Comparison of ENCODE assay signal across 16 mouse cellular contexts in genomic region chr5:102947061-102947711, GRCm38 (mm10).
DNase-seq lines count a peak whose midpoint lies in the region; ATAC-seq and TF ChIP-seq lines count a peak whose summit lies in the region.
"Had no signal": no experiment of that assay in that cellular context is flagged by ENCODE, and none has a peak within 500 bp of the region (broad histone marks: within the 10 kb centered on the region; RNA-seq: fewer than 3 reads in every experiment).

No protein-coding gene starts in this region.

- ATAC-seq in forebrain, embryonic 16.5 days, result no peak
- ATAC-seq in forebrain, embryonic 14.5 days, result no peak
- peak; percentile 87; the same call in 1 of the 2 replicates for ATAC-seq in lung, embryonic 14.5 days (ENCODE audit: insufficient read depth)
- no peak for ATAC-seq in embryonic facial prominence, embryonic 11.5 days (replicated peaks; ENCODE audit: insufficient number of reproducible peaks, low FRiP score, low TSS enrichment, low read depth)
- ATAC-seq: liver, postnatal 0 days; midbrain, embryonic 13.5 days had no signal

- peak overlapping the region; percentile 33; the same call in 1 of the 2 replicates for H3K27ac ChIP-seq in forebrain, embryonic 16.5 days (ENCODE audit: low read length)
- no peak overlapping the region for H3K27ac ChIP-seq in forebrain, embryonic 14.5 days (ENCODE audit: low read depth, low read length)
- no peak overlapping the region for H3K27ac ChIP-seq in lung, embryonic 14.5 days (ENCODE audit: low read depth)
- H3K27ac ChIP-seq in embryonic facial prominence, embryonic 11.5 days (replicated peaks; ENCODE audit: low read depth, low read length), result no peak overlapping the region
- H3K27ac ChIP-seq: forebrain, embryonic 12.5 days; hindbrain, embryonic 15.5 days; limb, embryonic 12.5 days; midbrain, embryonic 13.5 days had no signal

- DNase-seq in forebrain, embryonic 14.5 days (ENCODE audit: low spot score), result no peak
- peak; percentile 70 for DNase-seq in lung, embryonic 14.5 days
- DNase-seq in lung, adult 18-20 months, result no peak
- DNase-seq in embryonic facial prominence, embryonic 11.5 days (ENCODE audit: low spot score), result peak; percentile 37
- peak; percentile 36 to 41 for DNase-seq in heart, postnatal 10 days
- no peak for DNase-seq in urinary bladder, postnatal 4 days (ENCODE audit: low spot score in 2 of 2)
- DNase-seq in gastrocnemius, postnatal 14 days, result no peak
- DNase-seq: cerebellum, adult 11-12 months; kidney, adult 9 months; liver, postnatal 0 days had no signal

- peaks cover 3% of the 10 kb centered on the region; the same call in 1 of the 2 replicates for H3K4me1 ChIP-seq in forebrain, embryonic 16.5 days (replicated peaks; ENCODE audit: control insufficient read depth, insufficient read depth, low read length)
- no peaks in the 10 kb centered on the region for H3K4me1 ChIP-seq in forebrain, embryonic 14.5 days (ENCODE audit: control insufficient read depth, insufficient read depth, low read length)
- no peaks in the 10 kb centered on the region for H3K4me1 ChIP-seq in lung, embryonic 14.5 days (ENCODE audit: insufficient read depth)
- H3K4me1 ChIP-seq in embryonic facial prominence, embryonic 11.5 days (ENCODE audit: control insufficient read depth, insufficient read depth, low read length), result no peaks in the 10 kb centered on the region
- H3K4me1 ChIP-seq: forebrain, embryonic 12.5 days; hindbrain, embryonic 15.5 days; midbrain, embryonic 13.5 days had no signal

- TF ChIP-seq CTCF in lung, embryonic 14.5 days (IDR thresholded peaks at IDR 0.05; ENCODE audit: low read depth), result no peak

- H3K36me3 ChIP-seq in forebrain, embryonic 16.5 days (ENCODE audit: control insufficient read depth, insufficient read depth), result no peaks in the 10 kb centered on the region
- H3K36me3 ChIP-seq in forebrain, embryonic 14.5 days (ENCODE audit: control insufficient read depth, insufficient read depth, low read length), result no peaks in the 10 kb centered on the region
- H3K36me3 ChIP-seq in lung, embryonic 14.5 days (ENCODE audit: insufficient read depth), result no peaks in the 10 kb centered on the region
- H3K36me3 ChIP-seq in embryonic facial prominence, embryonic 11.5 days (replicated peaks; ENCODE audit: control insufficient read depth, insufficient read depth, low read depth, low read length), result no peaks in the 10 kb centered on the region
- H3K36me3 ChIP-seq: G1E; hindbrain, embryonic 15.5 days; limb, embryonic 12.5 days had no signal

- no peak overlapping the region for H3K4me3 ChIP-seq in forebrain, embryonic 16.5 days (replicated peaks; ENCODE audit: low read length)
- H3K4me3 ChIP-seq in forebrain, embryonic 14.5 days (ENCODE audit: low read depth, low read length), result no peak overlapping the region
- no peak overlapping the region for H3K4me3 ChIP-seq in lung, embryonic 14.5 days (ENCODE audit: low read depth, low read length)
- H3K4me3 ChIP-seq in embryonic facial prominence, embryonic 11.5 days (ENCODE audit: low read depth, low read length), result no peak overlapping the region
- H3K4me3 ChIP-seq: forebrain, embryonic 12.5 days; hindbrain, embryonic 15.5 days; limb, embryonic 12.5 days; midbrain, embryonic 13.5 days had no signal

- H3K4me2 ChIP-seq in forebrain, embryonic 16.5 days (ENCODE audit: low read length), result no peak overlapping the region
- H3K4me2 ChIP-seq in forebrain, embryonic 14.5 days (ENCODE audit: low read length), result no peak overlapping the region
- no peak overlapping the region for H3K4me2 ChIP-seq in lung, embryonic 14.5 days
- no peak overlapping the region for H3K4me2 ChIP-seq in embryonic facial prominence, embryonic 11.5 days (ENCODE audit: low read depth, low read length)
- H3K4me2 ChIP-seq: forebrain, embryonic 12.5 days; hindbrain, embryonic 15.5 days; limb, embryonic 12.5 days; midbrain, embryonic 13.5 days had no signal

- no peaks in the 10 kb centered on the region for H3K9me3 ChIP-seq in forebrain, embryonic 16.5 days (ENCODE audit: control insufficient read depth, low read length)
- H3K9me3 ChIP-seq in forebrain, embryonic 14.5 days (replicated peaks; ENCODE audit: control insufficient read depth, low read length), result no peaks in the 10 kb centered on the region
- H3K9me3 ChIP-seq in lung, embryonic 14.5 days (ENCODE audit: low read depth, low read length), result no peaks in the 10 kb centered on the region; the same call in 1 of the 2 replicates
- no peaks in the 10 kb centered on the region for H3K9me3 ChIP-seq in embryonic facial prominence, embryonic 11.5 days (replicated peaks; ENCODE audit: control insufficient read depth, low read length)
- H3K9me3 ChIP-seq: forebrain, embryonic 12.5 days; hindbrain, embryonic 15.5 days; limb, embryonic 12.5 days; midbrain, embryonic 13.5 days had no signal

- intact Hi-C loops in heart, postnatal 10 days (cut with DNase I), result no loop called here
- intact Hi-C loops in gastrocnemius, postnatal 14 days (cut with DNase I; ENCODE audit: low total_unique reads), result no loop called here

- no peak overlapping the region for H3K9ac ChIP-seq in forebrain, embryonic 16.5 days (replicated peaks; ENCODE audit: low read depth, low read length)
- no peak overlapping the region for H3K9ac ChIP-seq in forebrain, embryonic 14.5 days (ENCODE audit: low read length)
- H3K9ac ChIP-seq in lung, embryonic 14.5 days, result no peak overlapping the region
- H3K9ac ChIP-seq in embryonic facial prominence, embryonic 11.5 days (replicated peaks; ENCODE audit: low read length), result no peak overlapping the region
- H3K9ac ChIP-seq: forebrain, embryonic 12.5 days; hindbrain, embryonic 15.5 days; limb, embryonic 12.5 days; liver, postnatal 0 days; midbrain, embryonic 13.5 days had no signal

- no peaks in the 10 kb centered on the region for H3K27me3 ChIP-seq in forebrain, embryonic 16.5 days (replicated peaks; ENCODE audit: control insufficient read depth, insufficient read depth, low read length)
- no peaks in the 10 kb centered on the region for H3K27me3 ChIP-seq in forebrain, embryonic 14.5 days (replicated peaks; ENCODE audit: control insufficient read depth, insufficient read depth, low read length)
- H3K27me3 ChIP-seq in lung, embryonic 14.5 days (ENCODE audit: insufficient read depth, low read length), result no peaks in the 10 kb centered on the region
- H3K27me3 ChIP-seq in embryonic facial prominence, embryonic 11.5 days (ENCODE audit: control insufficient read depth, insufficient read depth, low read length), result no peaks in the 10 kb centered on the region
- H3K27me3 ChIP-seq: forebrain, embryonic 12.5 days; hindbrain, embryonic 15.5 days; limb, embryonic 12.5 days; midbrain, embryonic 13.5 days had no signal

- 71% methylated on average over 8 of the region's 8 CpGs for WGBS in forebrain, embryonic 16.5 days
- 82% methylated on average over 8 of the region's 8 CpGs for WGBS in forebrain, embryonic 14.5 days
- 47% methylated on average over 8 of the region's 8 CpGs for WGBS in lung, embryonic 14.5 days
- WGBS in embryonic facial prominence, embryonic 11.5 days, result 58% methylated on average over 8 of the region's 8 CpGs

Comparison
In these comparisons a context has a peak if more than half of its experiments do, and no peak if none do; other contexts are left out.
1. DNase-seq: peak in lung, embryonic 14.5 days (single experiment), embryonic facial prominence, embryonic 11.5 days (single experiment) and heart, postnatal 10 days (2 of 2); none in forebrain, embryonic 14.5 days (single experiment), lung, adult 18-20 months (0 of 2), urinary bladder, postnatal 4 days (0 of 2) and gastrocnemius, postnatal 14 days (single experiment).